Comparison of ENCODE assay signal across 10 mouse cellular contexts in the genomic region with DNA sequence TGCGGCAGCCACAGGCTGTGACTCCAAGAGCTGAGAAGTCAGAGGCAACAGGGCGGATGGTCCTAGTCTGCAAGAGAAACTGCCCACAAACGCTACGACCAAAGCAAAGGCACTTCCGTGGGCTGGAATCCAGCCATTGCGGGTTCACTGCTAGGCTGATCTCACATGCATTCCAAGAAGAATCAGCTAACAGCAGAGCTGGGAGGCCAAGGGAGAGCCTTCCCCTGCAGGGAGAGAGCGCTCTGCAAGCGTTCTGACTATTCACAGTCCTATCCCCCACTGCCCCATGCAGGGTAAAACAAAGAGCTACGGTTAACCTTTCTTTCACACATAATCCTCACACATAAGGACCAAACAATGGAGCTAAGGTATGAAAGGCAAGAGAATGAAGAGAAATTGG. TPM values are rescaled to one million over a fixed set of nuclear protein-coding genes. Genes with fewer than 3 reads are reported as not detected.
DNase-seq lines count a peak whose midpoint lies in the region; ATAC-seq and TF ChIP-seq lines count a peak whose summit lies in the region.
"Had no signal": no experiment of that assay in that cellular context is flagged by ENCODE, and none has a peak within 500 bp of the region (broad histone marks: within the 10 kb centered on the region; RNA-seq: fewer than 3 reads in every experiment).

No protein-coding gene starts in this region.

- H3K27ac ChIP-seq in intestine, embryonic 14.5 days (ENCODE audit: low read depth): peak overlapping the region; percentile 5; the same call in 1 of the 2 replicates
- H3K27ac ChIP-seq in intestine, postnatal 0 days (ENCODE audit: low read depth, low read length): no peak overlapping the region
- peak overlapping the region; percentile 68 for H3K27ac ChIP-seq in embryonic facial prominence, embryonic 13.5 days
- H3K27ac ChIP-seq in hindbrain, postnatal 0 days: peak overlapping the region; percentile 36; the same call in 1 of the 2 replicates
- H3K27ac ChIP-seq in midbrain, embryonic 16.5 days (ENCODE audit: low read length): peak overlapping the region; percentile 40

- H3K36me3 ChIP-seq in intestine, embryonic 14.5 days (ENCODE audit: control insufficient read depth, insufficient read depth, low read length): peaks cover 43% of the 10 kb centered on the region
- peaks cover 83% of the 10 kb centered on the region for H3K36me3 ChIP-seq in intestine, postnatal 0 days (ENCODE audit: control insufficient read depth, insufficient read depth)
- H3K36me3 ChIP-seq in embryonic facial prominence, embryonic 13.5 days: peaks cover 58% of the 10 kb centered on the region
- H3K36me3 ChIP-seq in hindbrain, postnatal 0 days (ENCODE audit: insufficient read depth, low read length): peaks cover 47% of the 10 kb centered on the region; the same call in 1 of the 2 replicates
- H3K36me3 ChIP-seq in midbrain, embryonic 16.5 days (ENCODE audit: control insufficient read depth, insufficient read depth, low read length): peaks cover 26% of the 10 kb centered on the region

- peak; percentile 63 for DNase-seq in intestine, embryonic 14.5 days (ENCODE audit: low spot score)
- DNase-seq in hindbrain, postnatal 0 days (ENCODE audit: low spot score): peak; percentile 31
- no peak for DNase-seq in thymus, adult 18-20 months
- no peak for DNase-seq in frontal cortex, postnatal 25 days (ENCODE audit: low spot score in 2 of 2)
- DNase-seq: cerebellum, postnatal 36 days; right cerebral cortex, postnatal 4 days had no signal

- no peak overlapping the region for H3K9ac ChIP-seq in intestine, embryonic 14.5 days (ENCODE audit: low read length)
- no peak overlapping the region for H3K9ac ChIP-seq in intestine, postnatal 0 days (ENCODE audit: low read depth, low read length)
- peak overlapping the region; percentile 49 for H3K9ac ChIP-seq in embryonic facial prominence, embryonic 13.5 days
- H3K9ac ChIP-seq in hindbrain, postnatal 0 days (replicated peaks; ENCODE audit: low read length): no peak overlapping the region
- 0 out of 2 replicates have a peak overlapping the region, but pooled peaks have one; percentile 27 for H3K9ac ChIP-seq in midbrain, embryonic 16.5 days (ENCODE audit: low read depth, low read length)

- peaks cover 30% of the 10 kb centered on the region for H3K4me1 ChIP-seq in intestine, embryonic 14.5 days (replicated peaks; ENCODE audit: control insufficient read depth, insufficient read depth, low read length)
- no peaks in the 10 kb centered on the region for H3K4me1 ChIP-seq in intestine, postnatal 0 days (replicated peaks; ENCODE audit: control insufficient read depth, insufficient read depth, low read length)
- H3K4me1 ChIP-seq in embryonic facial prominence, embryonic 13.5 days: peaks cover 32% of the 10 kb centered on the region
- 0 out of 2 replicates have a peak, but pooled peaks cover 6% of the 10 kb centered on the region for H3K4me1 ChIP-seq in hindbrain, postnatal 0 days (ENCODE audit: insufficient read depth, low read length)
- peaks cover 13% of the 10 kb centered on the region for H3K4me1 ChIP-seq in midbrain, embryonic 16.5 days (ENCODE audit: control insufficient read depth, insufficient read depth, low read length)

- no peak overlapping the region for H3K4me3 ChIP-seq in intestine, embryonic 14.5 days (ENCODE audit: low read depth, low read length)
- no peak overlapping the region for H3K4me3 ChIP-seq in intestine, postnatal 0 days (ENCODE audit: low read depth, low read length)
- H3K4me3 ChIP-seq in embryonic facial prominence, embryonic 13.5 days: no peak overlapping the region
- no peak overlapping the region for H3K4me3 ChIP-seq in hindbrain, postnatal 0 days (ENCODE audit: low read length)
- no peak overlapping the region for H3K4me3 ChIP-seq in midbrain, embryonic 16.5 days (ENCODE audit: low read depth, low read length)

- H3K9me3 ChIP-seq in intestine, embryonic 14.5 days (ENCODE audit: control insufficient read depth, low read length): no peaks in the 10 kb centered on the region
- no peaks in the 10 kb centered on the region for H3K9me3 ChIP-seq in intestine, postnatal 0 days (ENCODE audit: control insufficient read depth)
- no peaks in the 10 kb centered on the region for H3K9me3 ChIP-seq in embryonic facial prominence, embryonic 13.5 days
- no peaks in the 10 kb centered on the region for H3K9me3 ChIP-seq in hindbrain, postnatal 0 days (ENCODE audit: low read length)
- H3K9me3 ChIP-seq in midbrain, embryonic 16.5 days (replicated peaks; ENCODE audit: control insufficient read depth, low read length, poor library complexity, severe bottlenecking): no peaks in the 10 kb centered on the region

- no peak overlapping the region for H3K4me2 ChIP-seq in intestine, embryonic 14.5 days (ENCODE audit: low read length)
- H3K4me2 ChIP-seq in intestine, postnatal 0 days (replicated peaks; ENCODE audit: low read depth): no peak overlapping the region
- peak overlapping the region; percentile 16; the same call in 1 of the 2 replicates for H3K4me2 ChIP-seq in embryonic facial prominence, embryonic 13.5 days
- no peak overlapping the region for H3K4me2 ChIP-seq in hindbrain, postnatal 0 days (ENCODE audit: low read depth, low read length)
- H3K4me2 ChIP-seq in midbrain, embryonic 16.5 days (ENCODE audit: low read length): no peak overlapping the region

- no peaks in the 10 kb centered on the region for H3K27me3 ChIP-seq in intestine, embryonic 14.5 days (replicated peaks; ENCODE audit: control insufficient read depth, insufficient read depth, low read length)
- H3K27me3 ChIP-seq in intestine, postnatal 0 days (replicated peaks; ENCODE audit: control insufficient read depth, insufficient read depth, low read length): no peaks in the 10 kb centered on the region
- H3K27me3 ChIP-seq in embryonic facial prominence, embryonic 13.5 days: no peaks in the 10 kb centered on the region
- H3K27me3 ChIP-seq in hindbrain, postnatal 0 days (ENCODE audit: insufficient read depth, low read length): no peaks in the 10 kb centered on the region
- no peaks in the 10 kb centered on the region for H3K27me3 ChIP-seq in midbrain, embryonic 16.5 days (ENCODE audit: control insufficient read depth, insufficient read depth, low read depth, low read length)

- ATAC-seq in intestine, embryonic 14.5 days (replicated peaks; ENCODE audit: low FRiP score, low TSS enrichment, low read depth): no peak
- no peak for ATAC-seq in intestine, postnatal 0 days
- ATAC-seq in embryonic facial prominence, embryonic 13.5 days (ENCODE audit: insufficient number of reproducible peaks, insufficient read depth, low FRiP score, low TSS enrichment, low read depth): 0 out of 2 replicates have a peak, but pooled peaks have one; percentile 24
- ATAC-seq in hindbrain, postnatal 0 days: no peak
- ATAC-seq in midbrain, embryonic 16.5 days: no peak
- no peak for ATAC-seq in cerebellum, adult (ENCODE audit: insufficient number of reproducible peaks, low FRiP score, low TSS enrichment)

- 26% methylated on average over 9 of the region's 9 CpGs for WGBS in intestine, embryonic 14.5 days
- WGBS in intestine, postnatal 0 days: 54% methylated on average over 9 of the region's 9 CpGs
- 16% methylated on average over 9 of the region's 9 CpGs for whole genome bisulfite sequencing in embryonic facial prominence, embryonic 13.5 days
- WGBS in hindbrain, postnatal 0 days: 16% methylated on average over 9 of the region's 9 CpGs
- 6% methylated on average over 9 of the region's 9 CpGs for WGBS in midbrain, embryonic 16.5 days

- TF ChIP-seq CTCF in intestine, postnatal 0 days (IDR thresholded peaks at IDR 0.05; ENCODE audit: low read depth): no peak
- TF ChIP-seq CTCF in hindbrain, postnatal 0 days (IDR thresholded peaks at IDR 0.05; ENCODE audit: low read depth): no peak

RNA-seq across cellular contexts. Expression of gene Crtc3, which starts 56.6 kb away (rescaled TPM):
- polyA plus RNA-seq in intestine, embryonic 14.5 days (2014; fragmentation: Nextera tagmentation; extraction: Ambion mirVana): 19.6 and 19.8 TPM in 2 replicates
- polyA plus RNA-seq in intestine, postnatal 0 days (2015; fragmentation: Nextera tagmentation; extraction: Ambion mirVana): 11.5 and 13.8 TPM in 2 replicates
- 26.2 and 27.6 TPM in 2 replicates for polyA plus RNA-seq in embryonic facial prominence, embryonic 13.5 days (2015; fragmentation: Nextera tagmentation; extraction: Ambion mirVana)
- total RNA-seq in hindbrain, postnatal 0 days (2014; rRNA removed): 16.2 and 16.9 TPM in 2 replicates
- 15.1 and 17.2 TPM in 2 replicates for polyA plus RNA-seq in hindbrain, postnatal 0 days (2015; fragmentation: Nextera tagmentation; extraction: Ambion mirVana)
- 12.7 and 13.7 TPM in 2 replicates for polyA plus RNA-seq in midbrain, embryonic 16.5 days (2015; fragmentation: Nextera tagmentation; extraction: Ambion mirVana)

Comparison
In these comparisons a context has a peak if more than half of its experiments do, and no peak if none do; other contexts are left out.
1. DNase-seq: peak in intestine, embryonic 14.5 days (single experiment) and hindbrain, postnatal 0 days (single experiment); none in thymus, adult 18-20 months (0 of 2) and frontal cortex, postnatal 25 days (0 of 2).
2. H3K9ac ChIP-seq: peak in embryonic facial prominence, embryonic 13.5 days (single experiment) and midbrain, embryonic 16.5 days (single experiment); none in intestine, embryonic 14.5 days (single experiment), intestine, postnatal 0 days (single experiment) and hindbrain, postnatal 0 days (single experiment).